Mouse (Mus musculus): ENCODE data around the gene Jazf1. TPM values are rescaled to one million over a fixed set of nuclear protein-coding genes. Genes with fewer than 3 reads are reported as not detected.
A peak's percentile ranks its signal among the peaks of the same experiment; 100 is the strongest.

Gene Jazf1
- polyA plus RNA-seq, 2 experiments: 0.71 to 1.2 TPM

GRCm38 (mm10) chr6:52817203-52817874, 251.1 kb downstream of the Jazf1 start:
- ATAC-seq (ENCODE audit: insufficient read depth) (no peak), DNase-seq (ENCODE audit: low read depth in 3 of 3, low spot score in 3 of 3) (no peak)
- no peaks in the 10 kb centered on the region for H3K4me1 ChIP-seq (replicated peaks; ENCODE audit: control insufficient read depth in 2 of 2, insufficient read depth in 2 of 2, low read length in 1 of 2)
- no peak overlapping the region for H3K27ac ChIP-seq
- H3K4me2 ChIP-seq (ENCODE audit: low read depth): no peak overlapping the region
- H3K9ac ChIP-seq (replicated peaks): no peak overlapping the region
- no peak for TF ChIP-seq CTCF (IDR thresholded peaks at IDR 0.05; ENCODE audit: low read depth)
- TF ChIP-seq EP300 (IDR thresholded peaks at IDR 0.05; ENCODE audit: low read depth): no peak
- H3K36me3 ChIP-seq (replicated peaks; ENCODE audit: control insufficient read depth, insufficient read depth, low read depth): no peaks in the 10 kb centered on the region
- 71% methylated on average over 10 of the region's 10 CpGs for WGBS (ENCODE audit: insufficient replicate concordance)
- H3K27me3 ChIP-seq (ENCODE audit: control insufficient read depth, insufficient read depth, low read length): no peaks in the 10 kb centered on the region
- H3K4me3 ChIP-seq (ENCODE audit: insufficient read depth in 1 of 2, low read depth in 2 of 2, low read length in 2 of 2): no peak overlapping the region
- no peaks in the 10 kb centered on the region for H3K9me3 ChIP-seq (ENCODE audit: control insufficient read depth, low read length)

- no peaks in the 10 kb centered on the region for H3K36me3 ChIP-seq (replicated peaks; ENCODE audit: control insufficient read depth, insufficient read depth, low read depth)
- no peaks in the 10 kb centered on the region for H3K27me3 ChIP-seq (ENCODE audit: control insufficient read depth, insufficient read depth, low read length)
- H3K4me3 ChIP-seq (ENCODE audit: insufficient read depth in 1 of 2, low read depth in 2 of 2, low read length in 2 of 2): no peak overlapping the region
- no peak overlapping the region for H3K27ac ChIP-seq
- no peak for TF ChIP-seq EP300 (IDR thresholded peaks at IDR 0.05; ENCODE audit: low read depth)
- TF ChIP-seq CTCF (IDR thresholded peaks at IDR 0.05; ENCODE audit: low read depth): no peak
- H3K9ac ChIP-seq (replicated peaks): no peak overlapping the region
- no peak for DNase-seq (ENCODE audit: low read depth in 3 of 3, low spot score in 3 of 3)
- no peaks in the 10 kb centered on the region for H3K9me3 ChIP-seq (ENCODE audit: control insufficient read depth, low read length)
- no peak for ATAC-seq (ENCODE audit: insufficient read depth)
- H3K4me1 ChIP-seq (replicated peaks; ENCODE audit: control insufficient read depth in 2 of 2, insufficient read depth in 2 of 2, low read length in 1 of 2): peaks cover 0 to 2% of the 10 kb centered on the region in 2 experiments; a peak in 2 of 4 replicates
- no peak overlapping the region for H3K4me2 ChIP-seq (ENCODE audit: low read depth)
- 86% methylated on average over 3 of the region's 3 CpGs for WGBS (ENCODE audit: insufficient replicate concordance)
Observed at GRCm38 (mm10) chr6:52805237-52805856, 263.1 kb downstream of the Jazf1 start.

- Histone ChIP-seq H3K4me2 (ENCODE audit: low read depth) (no peak overlapping the region; the same call in 1 of the 2 replicates), H3K9me3 (ENCODE audit: control insufficient read depth, low read length) (no peaks in the 10 kb centered on the region), H3K27me3 (ENCODE audit: control insufficient read depth, insufficient read depth, low read length) (no peaks in the 10 kb centered on the region), H3K9ac (replicated peaks) (no peak overlapping the region), H3K27ac (no peak overlapping the region), H3K4me3 (ENCODE audit: insufficient read depth in 1 of 2, low read depth in 2 of 2, low read length in 2 of 2) (no peak overlapping the region), H3K4me1 (replicated peaks; ENCODE audit: control insufficient read depth in 2 of 2, insufficient read depth in 2 of 2, low read length in 1 of 2) (peaks cover 0 to 2% of the 10 kb centered on the region in 2 experiments; a peak in 2 of 4 replicates), H3K36me3 (replicated peaks; ENCODE audit: control insufficient read depth, insufficient read depth, low read depth) (no peaks in the 10 kb centered on the region)
- DNase-seq (ENCODE audit: low read depth in 3 of 3, low spot score in 3 of 3) (peak in 1 of 3 experiments; percentile 11), ATAC-seq (ENCODE audit: insufficient read depth) (no peak)
- no peak for TF ChIP-seq CTCF (IDR thresholded peaks at IDR 0.05; ENCODE audit: low read depth)
- TF ChIP-seq EP300 (IDR thresholded peaks at IDR 0.05; ENCODE audit: low read depth): no peak
- WGBS (ENCODE audit: insufficient replicate concordance): 23% methylated on average over 9 of the region's 9 CpGs
Observed at GRCm38 (mm10) chr6:52802181-52802580, 266.2 kb downstream of the Jazf1 start.

GRCm38 (mm10) chr6:52797252-52797800, 271.1 kb downstream of the Jazf1 start:
- H3K36me3 ChIP-seq (replicated peaks; ENCODE audit: control insufficient read depth, insufficient read depth, low read depth): no peaks in the 10 kb centered on the region
- no peak overlapping the region for H3K4me2 ChIP-seq (ENCODE audit: low read depth)
- 57% methylated on average over 6 of the region's 6 CpGs for WGBS (ENCODE audit: insufficient replicate concordance)
- no peak for DNase-seq (ENCODE audit: low read depth in 3 of 3, low spot score in 3 of 3)
- no peak overlapping the region for H3K9ac ChIP-seq (replicated peaks)
- peaks cover 0 to 5% of the 10 kb centered on the region in 2 experiments; a peak in 2 of 4 replicates for H3K4me1 ChIP-seq (replicated peaks; ENCODE audit: control insufficient read depth in 2 of 2, insufficient read depth in 2 of 2, low read length in 1 of 2)
- no peaks in the 10 kb centered on the region for H3K27me3 ChIP-seq (ENCODE audit: control insufficient read depth, insufficient read depth, low read length)
- no peak overlapping the region for H3K27ac ChIP-seq
- no peak for ATAC-seq (ENCODE audit: insufficient read depth)
- H3K4me3 ChIP-seq (ENCODE audit: insufficient read depth in 1 of 2, low read depth in 2 of 2, low read length in 2 of 2): no peak overlapping the region
- 0 out of 2 replicates have a peak, but pooled peaks have one; percentile 19 for TF ChIP-seq CTCF (IDR thresholded peaks at IDR 0.05; ENCODE audit: low read depth)
- no peak for TF ChIP-seq EP300 (IDR thresholded peaks at IDR 0.05; ENCODE audit: low read depth)
- no peaks in the 10 kb centered on the region for H3K9me3 ChIP-seq (ENCODE audit: control insufficient read depth, low read length)

- 60% methylated on average over 1 of the region's 1 CpGs for WGBS (ENCODE audit: insufficient replicate concordance)
- H3K36me3 ChIP-seq (replicated peaks; ENCODE audit: control insufficient read depth, insufficient read depth, low read depth): no peaks in the 10 kb centered on the region
- TF ChIP-seq CTCF (IDR thresholded peaks at IDR 0.05; ENCODE audit: low read depth) (no peak), EP300 (IDR thresholded peaks at IDR 0.05; ENCODE audit: low read depth) (no peak)
Observed at GRCm38 (mm10) chr6:52796691-52797090, 271.7 kb downstream of the Jazf1 start.

More at GRCm38 (mm10) chr6:52796691-52797090, 271.7 kb downstream of the Jazf1 start:
- Histone ChIP-seq H3K27ac (no peak overlapping the region), H3K27me3 (ENCODE audit: control insufficient read depth, insufficient read depth, low read length) (no peaks in the 10 kb centered on the region), H3K4me3 (ENCODE audit: insufficient read depth in 1 of 2, low read depth in 2 of 2, low read length in 2 of 2) (no peak overlapping the region), H3K4me2 (ENCODE audit: low read depth) (no peak overlapping the region), H3K4me1 (replicated peaks; ENCODE audit: control insufficient read depth in 2 of 2, insufficient read depth in 2 of 2, low read length in 1 of 2) (peaks cover 0 to 4% of the 10 kb centered on the region in 2 experiments; a peak in 2 of 4 replicates), H3K9ac (replicated peaks) (no peak overlapping the region), H3K9me3 (ENCODE audit: control insufficient read depth, low read length) (no peaks in the 10 kb centered on the region)
- ATAC-seq (ENCODE audit: insufficient read depth) (no peak), DNase-seq (ENCODE audit: low read depth in 3 of 3, low spot score in 3 of 3) (no peak)

Data from liver, embryonic 14.5 days (tissue).